Mouse (Mus musculus): Measurements from ENCODE around the gene Atf4.
A peak's percentile ranks its signal among the peaks of the same experiment; 100 is the strongest.

DNA sequence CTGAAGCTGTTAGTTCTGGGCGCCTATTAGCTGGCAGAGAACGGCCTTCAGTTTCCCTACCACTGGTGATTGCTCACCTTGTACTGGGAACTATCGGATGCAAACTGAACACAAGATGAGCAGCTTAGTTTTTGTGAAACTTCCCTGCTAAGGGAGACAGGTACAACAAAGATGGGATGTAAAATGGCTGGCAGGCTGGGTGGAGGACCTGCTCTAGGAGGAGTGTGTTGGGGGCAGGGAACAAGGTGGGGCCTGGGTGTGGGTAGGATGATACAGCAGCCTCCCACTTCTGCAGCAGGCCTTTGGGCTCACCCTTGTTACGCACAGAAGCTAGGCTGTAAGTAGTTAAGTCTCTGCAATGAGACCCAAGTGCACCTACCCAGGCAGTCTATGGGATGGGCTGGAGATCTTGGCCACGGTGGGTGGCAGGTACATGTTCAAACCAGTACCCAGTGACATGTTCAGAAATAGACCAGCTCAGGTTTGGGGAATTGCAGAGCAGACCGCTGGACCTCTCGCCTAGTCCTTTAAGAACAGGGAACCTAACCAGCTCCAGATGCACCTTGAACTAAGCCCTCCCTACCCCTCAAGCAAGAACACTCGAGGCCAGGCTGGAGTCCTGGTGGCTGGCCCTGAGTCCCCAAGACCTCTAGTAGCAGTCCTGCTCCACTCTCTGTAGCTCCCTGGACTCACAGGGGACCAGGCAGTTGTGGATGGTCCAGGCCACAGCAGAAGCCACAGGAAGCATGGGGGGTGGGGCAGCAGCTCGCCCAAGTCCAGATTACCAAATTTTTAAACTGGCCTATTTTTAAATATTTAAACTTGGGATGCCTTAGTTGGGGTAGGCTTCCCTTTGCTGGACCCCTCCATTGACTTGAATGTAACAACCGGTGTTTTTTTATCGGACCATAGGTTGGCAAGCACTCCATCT lies 3.5 kb downstream of the Atf4 start:
- TF ChIP-seq CTCF (IDR thresholded peaks at IDR 0.05 in 2 of 3, conservative IDR thresholded peaks at IDR 0.05 in 1 of 3; ENCODE audit: control insufficient read depth in 1 of 3, insufficient read depth in 1 of 3, low read depth in 2 of 3, low read length in 3 of 3, poor library complexity in 1 of 3, severe bottlenecking in 1 of 3) (no peak), MAFK (IDR thresholded peaks at IDR 0.05; ENCODE audit: borderline replicate concordance, low read depth, low read length) (no peak), SIN3A (IDR thresholded peaks at IDR 0.05; ENCODE audit: low read length) (0 out of 2 replicates have a peak, but pooled peaks have one; percentile 10), E2F4 (IDR thresholded peaks at IDR 0.05; ENCODE audit: borderline replicate concordance, low read depth, low read length) (no peak), TCF12 (IDR thresholded peaks at IDR 0.05; ENCODE audit: low read depth, low read length) (no peak), POLR2A (IDR thresholded peaks at IDR 0.05; ENCODE audit: control insufficient read depth in 1 of 2, insufficient read depth in 1 of 2, low read depth in 1 of 2, low read length in 2 of 2, poor library complexity in 1 of 2) (0 out of 4 replicates have a peak, but pooled peaks of 1 of the 2 experiments have one; percentile 58), EP300 (IDR thresholded peaks at IDR 0.05; ENCODE audit: low read depth in 1 of 2, low read length in 2 of 2) (no peak), MAX (IDR thresholded peaks at IDR 0.05; ENCODE audit: low read length) (no peak), MYC (IDR thresholded peaks at IDR 0.05; ENCODE audit: low read depth, low read length) (no peak), RAD21 (IDR thresholded peaks at IDR 0.05; ENCODE audit: low read depth, low read length) (no peak), TAL1 (IDR thresholded peaks at IDR 0.05; ENCODE audit: low read length) (no peak), MEF2A (IDR thresholded peaks at IDR 0.05; ENCODE audit: extremely low read depth, insufficient replicate concordance, low read depth, low read length, poor library complexity, severe bottlenecking) (no peak), ELF1 (IDR thresholded peaks at IDR 0.05; ENCODE audit: low read depth, low read length) (no peak)
